Mouse (Mus musculus) intestine, embryonic 16.5 days (tissue): Measurements from ENCODE around the gene Nwd1. TPM values are rescaled to one million over a fixed set of nuclear protein-coding genes. Genes with fewer than 3 reads are reported as not detected.
"Not testable (repeated sequence)": the region's sequence is repeated elsewhere in the genome, so short reads cannot be mapped to it uniquely, and the experiment has no call there.

ENCODE experiments used
- ATAC-seq: fragments of 200-750 bp; cut with Nextera tagmentation; 2 replicates; pipeline ENCODE4 v1.8.0; 2017; ENCODE audit warnings: moderate TSS enrichment, moderate library complexity
- H3K27ac ChIP-seq: fragments of 300-500 bp; sonication (generic); 2 replicates; pipeline ENCODE4 v1.5.1; 2014; ENCODE audit warnings: mild to moderate bottlenecking, low read length
- H3K27me3 ChIP-seq: fragments of 300-500 bp; sonication (generic); replicated peaks from 2 replicates; pipeline ENCODE4 v1.6.1; 2014; ENCODE audit warnings: low read length, control low read depth, mixed read lengths; ENCODE audit not compliant: control insufficient read depth, insufficient read depth
- H3K36me3 ChIP-seq: fragments of 300-500 bp; sonication (generic); 2 replicates; pipeline ENCODE4 v1.6.1; 2014; ENCODE audit warnings: low read length, control low read depth; ENCODE audit not compliant: control insufficient read depth, insufficient read depth
- H3K4me1 ChIP-seq: fragments of 300-500 bp; sonication (generic); 2 replicates; pipeline ENCODE4 v1.6.1; 2014; ENCODE audit warnings: low read length, control low read depth, mixed read lengths; ENCODE audit not compliant: control insufficient read depth, insufficient read depth
- H3K4me2 ChIP-seq: fragments of 300-500 bp; sonication (generic); 2 replicates; pipeline ENCODE4 v1.6.1; 2014; ENCODE audit warnings: low read depth, low read length, control low read depth
- H3K4me3 ChIP-seq: fragments of 300-500 bp; sonication (generic); 2 replicates; pipeline ENCODE4 v1.5.1; 2014; ENCODE audit warnings: mild to moderate bottlenecking, low read length
- H3K9ac ChIP-seq: fragments of 300-500 bp; sonication (generic); 2 replicates; pipeline ENCODE4 v1.6.1; 2014; ENCODE audit warnings: low read depth, low read length
- H3K9me3 ChIP-seq: fragments of 300-500 bp; sonication (generic); 2 replicates; pipeline ENCODE4 v1.6.1; 2016; ENCODE audit warnings: low read length, control low read depth; ENCODE audit not compliant: control insufficient read depth
- WGBS: fragments of 180-500 bp; shearing (Covaris S2); extraction: QIAGEN DNeasy Blood & Tissue Kit; methylation state at CpG from one replicate; pipeline ENCODE4 v1.1.7; 2014; 5-methylcytosine and 5-hydroxymethylcytosine counted together
- polyA plus RNA-seq: library from polyadenylated mRNA; unstranded; fragments of >200 nt; fragmentation: Nextera tagmentation; extraction: Ambion mirVana; gene quantifications from 2 replicates; pipeline ENCODE4 v1.2.1, GENCODE M21; 2015

Gene Nwd1
- polyA plus RNA-seq, 1 experiment from 2014 or later: 0.12 TPM

DNA sequence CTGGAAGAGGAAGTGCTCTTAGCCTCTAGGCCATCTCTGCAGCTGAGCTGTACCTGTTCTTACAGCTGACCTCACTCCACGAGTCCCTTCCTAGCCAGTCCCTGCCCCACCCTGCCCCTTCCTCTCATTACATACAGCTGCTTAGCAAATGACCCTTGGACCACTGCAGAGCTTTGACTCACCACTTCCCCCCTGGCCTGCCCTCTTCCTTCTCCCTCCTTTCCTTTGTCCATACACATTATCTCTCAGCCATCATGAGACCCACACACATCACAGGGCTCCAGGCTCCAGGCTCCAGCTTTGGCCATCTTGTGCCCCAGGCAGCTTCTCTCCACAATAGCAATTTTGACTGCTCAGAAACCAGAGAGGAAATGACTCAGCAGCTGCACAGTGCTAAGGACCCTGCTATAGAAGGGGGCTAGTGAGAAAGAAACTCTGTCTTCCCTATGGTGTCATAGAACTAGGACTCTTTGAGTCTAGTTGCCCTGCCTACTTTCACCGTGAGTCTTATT lies 36.6 kb downstream of the Nwd1 start:
- Histone ChIP-seq H3K36me3 (no peaks in the 10 kb centered on the region), H3K27me3 (no peaks in the 10 kb centered on the region), H3K4me3 (no peak overlapping the region), H3K27ac (no peak overlapping the region), H3K4me1 (no peaks in the 10 kb centered on the region), H3K9ac (no peak overlapping the region), H3K4me2 (no peak overlapping the region), H3K9me3 (no peaks in the 10 kb centered on the region)
- ATAC-seq: peak; percentile 81
- WGBS: 43% methylated on average over 2 of the region's 2 CpGs

DNA sequence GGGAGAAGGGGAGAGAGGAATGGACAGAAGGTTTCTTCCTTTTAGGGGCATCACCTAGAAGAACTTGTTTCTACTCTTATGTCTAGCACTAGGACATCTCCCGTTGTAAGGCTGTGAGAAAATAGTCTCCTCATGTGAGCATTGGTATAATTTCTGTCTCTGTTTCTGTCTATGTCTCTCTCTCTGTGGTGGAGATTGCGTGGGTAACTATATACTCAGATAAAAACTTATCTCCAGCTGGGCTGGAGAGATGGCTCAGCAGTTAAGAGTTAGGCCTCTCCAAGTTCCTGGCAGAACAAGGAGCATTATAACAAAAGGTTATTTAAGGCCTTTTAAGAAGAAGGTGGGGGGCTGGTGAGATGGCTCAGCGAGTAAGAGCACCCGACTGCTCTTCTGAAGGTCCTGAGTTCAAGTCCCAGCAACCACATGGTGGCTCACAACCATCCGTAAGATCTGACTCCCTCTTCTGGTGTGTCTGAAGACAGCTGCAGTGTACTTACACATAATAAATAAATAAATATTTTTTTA lies 37.1 kb downstream of the Nwd1 start:
- not testable (repeated sequence) for H3K4me2 ChIP-seq, H3K27me3 ChIP-seq, H3K9me3 ChIP-seq, H3K36me3 ChIP-seq, H3K27ac ChIP-seq, H3K4me3 ChIP-seq, ATAC-seq, H3K4me1 ChIP-seq, H3K9ac ChIP-seq
- 78% methylated on average over 5 of the region's 5 CpGs for WGBS

DNA sequence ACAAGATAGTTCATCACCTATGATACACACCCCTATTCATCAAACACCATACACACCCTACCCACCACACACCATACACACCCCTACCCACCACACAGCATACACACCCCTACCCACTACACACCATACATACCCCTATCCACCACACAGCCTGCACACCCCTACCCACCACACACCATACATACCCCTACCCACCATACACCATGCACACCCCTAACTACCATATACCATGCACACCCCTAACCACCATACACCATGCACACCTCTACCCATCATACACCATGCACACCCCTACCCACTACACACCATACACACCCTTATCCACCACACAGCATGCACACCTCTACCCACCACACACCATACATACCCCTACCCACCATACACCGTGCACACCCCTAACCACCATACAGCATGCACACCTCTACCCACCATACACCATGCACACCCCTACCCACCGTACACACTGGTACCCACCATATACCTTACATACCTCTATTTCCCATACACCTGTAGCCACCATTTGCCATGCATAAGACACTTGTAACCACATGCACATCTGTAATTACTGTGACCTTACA lies 51.9 kb downstream of the Nwd1 start:
- Histone ChIP-seq H3K9me3 (no peaks in the 10 kb centered on the region), H3K4me3 (no peak overlapping the region), H3K27me3 (no peaks in the 10 kb centered on the region), H3K4me2 (no peak overlapping the region), H3K4me1 (no peaks in the 10 kb centered on the region), H3K36me3 (no peaks in the 10 kb centered on the region), H3K27ac (no peak overlapping the region), H3K9ac (no peak overlapping the region)
- 93% methylated on average over 2 of the region's 2 CpGs for WGBS
- no peak for ATAC-seq

DNA sequence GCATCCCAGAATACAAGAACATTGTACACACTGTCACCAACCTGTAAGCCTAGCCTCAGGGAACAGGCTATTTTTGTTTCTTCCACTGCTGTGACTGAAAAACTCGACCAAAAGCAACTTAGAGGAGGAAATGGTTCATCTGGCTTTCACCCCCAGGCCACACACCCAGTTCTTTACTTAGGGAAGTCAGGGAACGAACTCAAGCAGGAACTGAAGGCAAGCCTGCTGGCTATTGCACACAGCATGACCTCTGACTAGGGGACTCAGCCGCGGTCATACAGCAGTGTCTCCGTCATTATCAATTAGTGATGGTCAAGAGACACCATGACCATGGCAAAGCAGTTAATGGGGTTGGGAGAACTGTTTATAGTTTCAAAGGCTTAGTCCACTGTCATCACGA lies 66.1 kb downstream of the Nwd1 start:
- Histone ChIP-seq H3K9ac (no peak overlapping the region), H3K36me3 (no peaks in the 10 kb centered on the region), H3K4me1 (no peaks in the 10 kb centered on the region), H3K27me3 (no peaks in the 10 kb centered on the region), H3K9me3 (no peaks in the 10 kb centered on the region), H3K4me2 (no peak overlapping the region), H3K4me3 (no peak overlapping the region), H3K27ac (no peak overlapping the region)
- no peak for ATAC-seq
- WGBS: 63% methylated on average over 6 of the region's 6 CpGs

DNA sequence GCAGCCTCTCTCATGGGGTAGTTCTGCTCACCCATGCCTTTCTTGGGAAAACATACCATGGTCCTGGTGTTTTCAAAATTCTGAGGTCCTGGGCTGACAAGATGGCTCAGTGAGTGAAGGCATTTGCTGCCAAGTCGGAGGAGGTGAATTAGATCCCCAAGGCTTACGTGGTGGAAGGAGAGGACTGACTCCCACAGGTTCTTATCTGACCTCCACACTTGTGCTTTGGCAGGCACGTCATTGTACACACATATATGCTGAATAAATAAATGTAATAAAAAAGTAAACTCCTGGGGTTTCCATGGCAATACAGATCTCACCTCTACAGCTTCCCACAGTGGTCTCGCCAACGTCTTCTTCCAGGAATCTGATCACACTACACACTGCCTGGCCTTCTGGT lies 70.1 kb downstream of the Nwd1 start:
- Histone ChIP-seq H3K27ac (no peak overlapping the region), H3K9me3 (no peaks in the 10 kb centered on the region), H3K27me3 (no peaks in the 10 kb centered on the region), H3K4me2 (no peak overlapping the region), H3K4me1 (no peaks in the 10 kb centered on the region), H3K9ac (no peak overlapping the region), H3K4me3 (no peak overlapping the region), H3K36me3 (no peaks in the 10 kb centered on the region)
- WGBS: 66% methylated on average over 5 of the region's 5 CpGs
- no peak for ATAC-seq

DNA sequence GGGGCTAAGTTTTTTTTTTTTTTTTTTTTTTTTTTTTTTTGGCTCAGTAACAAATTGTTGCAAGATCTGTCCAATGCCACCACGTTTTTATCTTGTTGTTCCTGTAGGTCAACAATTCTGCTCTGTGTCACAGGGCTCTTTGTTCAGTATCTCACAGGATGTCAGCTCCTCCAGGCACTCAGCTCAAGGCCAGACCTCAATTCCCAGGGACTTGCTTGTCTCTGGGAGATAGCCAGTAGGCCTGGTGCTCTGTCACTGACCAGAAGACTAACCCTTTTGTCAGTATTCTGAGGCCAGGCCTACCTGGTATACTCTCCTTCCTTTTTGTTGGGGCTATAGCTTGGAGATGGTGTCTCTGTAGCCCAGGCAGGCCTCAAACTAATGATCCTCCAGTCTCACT lies 74.0 kb downstream of the Nwd1 start:
- Histone ChIP-seq H3K9me3 (no peaks in the 10 kb centered on the region), H3K27ac (no peak overlapping the region), H3K27me3 (no peaks in the 10 kb centered on the region), H3K4me3 (no peak overlapping the region), H3K4me2 (no peak overlapping the region), H3K9ac (no peak overlapping the region), H3K36me3 (0 out of 2 replicates have a peak, but pooled peaks cover 3% of the 10 kb centered on the region), H3K4me1 (peaks cover 9% of the 10 kb centered on the region)
- WGBS: 11% methylated on average over 1 of the region's 1 CpGs
- ATAC-seq: no peak

DNA sequence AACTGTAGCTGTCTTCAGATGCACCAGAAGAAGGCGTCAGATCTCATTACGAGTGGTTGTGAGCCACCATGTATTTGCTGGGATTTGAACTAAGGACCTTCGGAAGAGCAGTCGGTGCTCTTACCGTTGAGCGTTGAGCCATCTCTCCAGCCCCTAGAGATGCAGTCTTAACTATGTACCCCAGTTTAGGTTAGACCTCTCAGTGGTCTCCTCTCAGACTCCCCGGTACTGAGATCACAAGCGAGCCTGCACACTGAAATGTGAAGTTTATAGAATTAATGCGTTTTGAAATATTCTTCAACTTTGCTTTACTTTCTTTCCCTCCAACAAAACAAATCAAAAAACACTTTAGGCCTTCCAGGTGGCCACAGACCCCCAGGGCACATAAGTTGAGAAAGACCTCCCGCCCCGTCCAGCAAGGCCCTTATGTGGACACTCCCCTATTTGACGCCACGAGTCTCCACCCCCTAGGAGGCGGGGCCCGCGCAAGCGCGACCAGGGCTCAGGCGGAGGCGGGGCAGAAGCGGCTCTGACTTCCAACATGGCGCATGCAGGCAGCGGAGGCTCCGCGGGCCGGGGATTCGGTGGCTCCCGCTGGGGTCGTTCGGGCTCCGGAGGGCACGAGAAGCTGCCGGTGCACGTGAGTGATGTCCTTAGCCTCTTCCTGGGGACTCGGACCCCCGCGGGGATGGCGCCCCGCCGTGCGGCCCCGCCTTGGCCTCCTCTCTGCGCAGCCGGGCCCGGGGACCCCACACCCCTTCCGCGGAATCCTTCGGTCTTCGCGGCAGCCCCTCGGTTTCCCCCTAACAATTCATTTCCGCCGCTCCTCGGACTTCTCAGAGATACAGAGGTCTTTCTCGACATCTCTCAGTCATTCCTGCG lies 76.5 kb downstream of the Nwd1 start, which contains the start of gene Sin3b:
Sin3b (plus strand) TSS at position 517 of the 882 bp plus-strand sequence.
- peak within 1 kb of the TSS; percentile 88 for H3K4me3 ChIP-seq
- peaks cover 12% of the 10 kb centered on the region for H3K36me3 ChIP-seq
- peak within 1 kb of the TSS; percentile 96 for H3K4me2 ChIP-seq
- no peaks in the 10 kb centered on the region for H3K9me3 ChIP-seq
- peak within 1 kb of the TSS; percentile 94 for H3K9ac ChIP-seq
- peak; percentile 99 for ATAC-seq
- no peak within 1 kb of the TSS for H3K27ac ChIP-seq
- 13% methylated on average over 55 of the region's 56 CpGs for WGBS
- H3K4me1 ChIP-seq: peaks cover 9% of the 10 kb centered on the region
- no peaks in the 10 kb centered on the region for H3K27me3 ChIP-seq

DNA sequence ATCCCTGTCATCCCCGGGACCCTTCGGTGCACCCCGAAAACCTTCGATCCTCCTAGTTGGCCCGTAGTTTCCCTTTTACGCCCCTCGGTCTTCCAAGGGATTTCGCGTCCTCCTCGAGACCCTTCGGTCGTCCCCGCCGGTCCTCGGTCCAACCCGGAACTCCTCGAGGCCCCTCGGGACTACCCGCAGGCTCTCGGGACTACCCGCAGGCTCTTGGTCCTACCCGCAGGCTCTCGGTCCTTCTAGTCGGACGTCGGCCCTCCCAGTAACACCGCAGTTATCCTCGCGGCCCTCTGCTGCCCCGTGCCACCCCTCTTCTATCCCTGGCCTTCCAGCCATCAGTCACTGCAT lies 77.1 kb downstream of the Nwd1 start:
- WGBS: under 1% methylated on average over 30 of the region's 30 CpGs
- Histone ChIP-seq H3K4me1 (peaks cover 9% of the 10 kb centered on the region), H3K36me3 (peaks cover 12% of the 10 kb centered on the region), H3K27me3 (no peaks in the 10 kb centered on the region), H3K4me2 (peak overlapping the region; percentile 96), H3K9me3 (no peaks in the 10 kb centered on the region), H3K27ac (no peak overlapping the region), H3K9ac (peak overlapping the region; percentile 94), H3K4me3 (peak overlapping the region; percentile 88)
- ATAC-seq: peak; percentile 53

DNA sequence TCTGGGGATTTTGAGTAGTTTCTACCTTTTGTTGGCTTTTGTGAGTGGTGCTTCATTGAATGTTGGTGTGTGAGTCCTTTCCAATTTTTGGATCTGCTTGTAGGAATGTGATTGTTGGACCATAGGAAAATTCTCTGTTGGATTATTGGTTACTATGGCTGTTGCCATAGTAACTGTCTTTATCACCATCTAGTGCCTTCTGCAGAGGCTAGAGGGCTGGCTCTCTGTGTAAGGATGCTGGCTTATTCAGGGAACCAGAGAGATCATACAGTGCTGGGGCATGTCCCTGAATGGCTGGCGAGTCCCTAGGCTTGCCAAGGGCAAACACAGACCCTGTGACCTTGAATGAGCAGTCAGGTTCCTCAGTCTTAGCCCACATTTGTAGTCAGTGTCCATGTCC lies 82.1 kb downstream of the Nwd1 start:
- no peak for ATAC-seq
- H3K27me3 ChIP-seq: no peaks in the 10 kb centered on the region
- peaks cover 28% of the 10 kb centered on the region for H3K36me3 ChIP-seq
- no peak overlapping the region for H3K4me2 ChIP-seq
- no peaks in the 10 kb centered on the region for H3K9me3 ChIP-seq
- no peak overlapping the region for H3K9ac ChIP-seq
- H3K27ac ChIP-seq: no peak overlapping the region
- peaks cover 9% of the 10 kb centered on the region for H3K4me1 ChIP-seq
- 94% methylated on average over 1 of the region's 1 CpGs for WGBS
- H3K4me3 ChIP-seq: no peak overlapping the region
